Mouse (Mus musculus) urinary bladder, postnatal 4 days (tissue): ENCODE results near the gene Smyd3.

Experiments used
- DNase-seq, 2 experiments: peaks; one replicate each; pipeline ENCODE4 v3.0.0; 2021 to 2022; ENCODE audit warnings: low spot score in 2 of 2

Smyd3 gene

DNA sequence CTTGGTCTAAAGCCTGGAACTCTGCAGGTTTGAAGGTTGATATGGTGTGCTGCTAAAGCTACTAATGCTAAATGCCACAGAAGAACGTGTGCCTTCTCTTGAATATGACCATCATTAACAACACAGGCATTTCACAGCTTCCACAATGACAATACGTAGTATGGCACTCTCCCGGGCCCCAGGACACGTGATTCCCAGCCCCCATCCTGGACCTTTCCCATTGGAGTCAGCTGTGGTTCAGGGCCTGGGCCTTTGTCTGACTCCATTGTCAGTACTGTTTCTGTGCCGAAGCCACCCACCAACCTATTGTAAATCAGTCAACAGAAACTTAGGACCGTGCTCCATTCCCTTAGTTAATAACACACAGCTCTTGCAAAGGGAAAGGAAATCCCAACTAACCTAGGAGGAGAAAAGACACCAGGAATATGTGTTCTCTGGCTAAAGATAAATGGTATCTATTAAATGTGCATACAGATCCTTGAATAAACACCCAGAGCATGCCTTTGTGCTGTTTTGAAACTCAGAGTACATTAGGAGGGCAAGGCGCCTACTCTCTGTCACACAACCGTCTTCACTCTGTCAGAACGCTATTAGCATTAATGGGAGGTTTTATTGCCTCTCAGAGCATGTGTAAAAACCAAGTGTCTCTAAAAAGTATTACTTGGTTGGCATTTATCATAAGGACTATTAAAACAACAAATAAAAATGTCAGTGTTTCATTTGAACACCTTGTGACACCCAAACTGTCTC, 397.4 kb downstream of the Smyd3 start:
- DNase-seq = no peak

DNA sequence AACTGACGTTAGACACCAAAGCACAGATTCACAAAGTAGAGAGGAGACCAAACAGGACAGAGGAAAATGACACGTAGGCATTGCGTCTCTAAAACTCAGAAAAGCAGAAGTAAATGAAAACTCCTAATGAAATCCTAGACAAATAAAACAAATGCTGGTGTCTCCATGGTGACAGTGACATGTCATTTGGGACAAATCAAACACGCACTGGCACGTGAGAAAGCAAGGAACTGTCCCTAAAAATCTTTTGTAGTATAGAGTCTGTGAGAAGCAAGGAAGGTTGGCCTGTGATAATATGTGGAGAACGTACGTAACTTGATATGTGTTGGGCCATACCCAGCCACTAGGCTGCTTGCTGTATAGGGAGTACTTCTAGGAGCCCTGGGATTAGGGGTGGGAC, 399.2 kb downstream of the Smyd3 start:
- DNase-seq = no peak

DNA sequence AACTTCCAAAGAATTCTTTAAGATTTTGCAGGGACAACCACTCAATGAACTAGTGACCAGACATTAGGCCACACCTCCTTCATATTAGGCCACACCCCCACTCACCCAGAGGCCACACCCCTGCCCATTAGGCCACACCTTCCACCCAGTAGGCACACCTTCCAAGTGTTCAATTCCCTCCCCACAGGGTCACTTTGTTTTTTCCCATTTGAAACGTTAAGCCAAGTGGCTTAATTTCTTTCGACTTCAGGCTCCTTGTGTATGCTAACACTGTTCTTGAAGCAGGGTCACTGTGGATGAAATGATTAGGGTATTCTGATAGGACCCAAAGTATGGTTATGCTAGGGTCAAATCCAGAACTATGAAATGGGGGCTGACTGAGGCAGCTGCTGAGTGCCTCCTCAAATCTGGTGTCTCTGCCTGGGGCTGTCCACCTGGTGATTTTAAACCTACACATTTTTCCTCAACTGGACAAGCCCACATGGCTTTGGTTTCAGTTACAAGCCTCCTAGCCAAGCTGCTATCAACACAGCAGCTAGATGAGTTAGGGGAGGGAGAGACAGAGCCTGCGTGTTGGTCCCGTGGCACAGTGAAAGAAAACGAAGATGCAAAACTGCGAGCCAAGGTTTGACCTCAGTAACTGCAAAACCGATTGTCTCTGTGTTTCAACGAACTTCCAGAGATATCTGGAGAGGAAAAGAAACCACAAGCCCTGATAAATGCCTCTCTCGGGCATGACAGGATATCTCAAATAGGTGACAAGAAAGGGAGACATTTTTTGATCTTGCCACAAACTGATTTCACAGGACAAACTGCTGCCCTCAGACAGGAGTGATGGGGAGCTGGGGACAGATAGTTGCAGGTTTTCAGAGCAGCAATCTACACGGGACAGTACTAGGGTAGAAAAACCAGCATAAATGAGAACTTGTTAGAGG, 400.8 kb downstream of the Smyd3 start:
- DNase-seq = no peak

DNA sequence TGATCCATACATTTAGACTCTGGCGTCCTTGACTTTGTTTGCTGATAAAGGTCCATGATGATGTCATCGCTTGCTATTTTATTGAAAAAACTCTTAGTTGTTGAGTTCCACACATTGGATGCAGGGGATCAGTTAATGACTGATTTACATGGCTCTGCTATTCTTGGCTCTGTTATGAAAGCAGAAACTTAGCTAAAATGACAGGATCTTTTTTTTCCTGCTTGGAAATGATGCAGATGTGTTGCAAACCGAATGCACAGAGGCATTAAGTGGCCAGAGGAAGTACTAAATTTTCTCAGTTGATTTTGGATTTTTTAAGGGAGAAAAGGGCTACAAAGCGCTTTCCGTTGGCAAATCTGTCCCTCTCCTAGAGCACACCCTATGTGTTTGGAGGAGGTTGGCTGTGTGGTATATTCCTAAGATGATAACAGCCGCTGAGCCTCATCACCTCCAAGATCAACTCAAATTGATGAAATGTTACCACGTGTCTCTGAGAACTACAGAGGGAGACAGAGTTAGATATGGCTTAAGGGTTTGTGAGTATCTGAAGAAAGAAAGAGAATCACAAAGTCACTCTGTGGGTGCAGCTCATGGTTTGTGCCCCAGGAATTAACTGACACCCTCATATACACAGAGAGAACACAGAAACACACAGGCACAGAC, 402.9 kb downstream of the Smyd3 start:
- DNase-seq = no peak

DNA sequence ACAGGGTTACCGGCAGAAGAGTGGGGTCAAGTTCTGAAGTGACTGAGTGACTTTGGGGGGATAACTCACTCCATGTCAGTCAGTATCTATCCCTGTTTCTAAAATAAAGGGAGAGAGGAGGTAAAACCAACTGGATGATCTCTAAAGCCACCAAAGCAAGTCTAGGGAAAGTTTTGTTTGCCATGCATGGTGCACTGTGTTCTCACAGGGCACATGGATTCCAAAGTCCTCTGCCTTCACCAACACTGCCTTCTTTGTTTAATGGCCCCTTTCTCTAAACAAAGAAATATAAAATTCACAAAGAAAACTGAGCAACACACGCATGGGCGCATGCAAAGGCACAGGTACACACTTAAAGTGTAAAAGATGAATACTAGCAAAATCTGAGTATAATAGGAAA, 403.5 kb downstream of the Smyd3 start:
- no peak for DNase-seq

DNA sequence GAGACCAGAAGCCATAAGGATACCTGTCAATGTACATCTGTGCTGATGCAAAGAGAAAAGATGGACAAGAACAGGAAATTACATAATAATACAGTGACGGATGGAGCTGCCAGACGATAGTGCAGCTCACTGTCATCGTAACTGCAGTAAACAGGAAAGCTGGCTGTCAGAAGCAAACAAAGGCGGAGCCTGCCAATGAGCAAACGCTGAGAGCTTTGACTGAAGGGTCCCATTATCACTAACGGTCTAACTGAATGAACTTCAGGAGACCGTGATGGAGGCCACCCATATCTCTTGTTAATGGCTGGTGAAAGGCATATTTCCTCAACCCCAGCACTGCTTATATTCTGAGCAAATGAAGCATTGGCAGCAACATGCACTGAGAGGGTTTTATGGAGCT, 409.1 kb downstream of the Smyd3 start:
- DNase-seq = no peak

DNA sequence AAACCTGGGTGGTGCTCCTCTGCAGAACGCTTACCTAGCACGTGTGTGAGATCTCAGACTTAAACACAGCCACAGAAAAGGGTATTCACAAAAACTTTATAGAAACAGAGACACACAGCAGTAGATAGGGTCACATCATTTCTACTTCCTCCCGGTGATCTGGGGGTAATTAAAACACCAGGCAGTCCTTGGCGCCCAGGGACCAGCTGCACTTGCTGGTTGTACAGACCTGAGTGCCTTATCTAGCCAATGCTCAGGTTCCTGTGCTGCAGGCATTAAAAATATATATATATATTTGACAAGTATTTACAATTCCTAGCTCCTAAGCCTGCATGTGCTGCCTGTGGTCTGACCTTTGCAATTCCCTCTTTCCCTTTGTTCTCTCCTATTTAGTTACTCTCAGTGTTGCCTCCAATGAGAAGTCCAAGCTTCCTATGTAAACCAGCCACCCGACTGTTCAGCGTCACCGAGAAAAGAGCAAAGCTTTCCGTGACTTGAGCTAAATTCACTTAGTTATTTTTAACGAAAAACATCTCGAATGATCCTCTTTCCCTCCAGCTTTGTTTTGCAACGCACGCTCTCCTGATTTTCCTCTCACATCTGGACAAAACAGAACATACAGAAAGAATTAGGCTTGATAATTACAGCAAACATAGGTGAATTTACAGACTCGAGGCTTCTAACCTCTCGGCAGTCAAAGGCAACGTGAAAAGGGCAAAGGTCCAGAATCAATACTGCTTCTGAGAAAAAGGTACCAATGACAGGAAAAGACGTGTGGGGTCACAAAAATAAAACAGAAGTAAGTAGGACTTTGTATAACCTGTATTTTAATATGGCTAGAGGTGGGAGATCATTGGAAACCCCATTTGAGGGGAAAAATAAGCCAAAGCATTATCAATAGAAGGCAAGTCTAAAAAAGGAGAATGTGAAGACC, 409.8 kb downstream of the Smyd3 start:
- no peak for DNase-seq

DNA sequence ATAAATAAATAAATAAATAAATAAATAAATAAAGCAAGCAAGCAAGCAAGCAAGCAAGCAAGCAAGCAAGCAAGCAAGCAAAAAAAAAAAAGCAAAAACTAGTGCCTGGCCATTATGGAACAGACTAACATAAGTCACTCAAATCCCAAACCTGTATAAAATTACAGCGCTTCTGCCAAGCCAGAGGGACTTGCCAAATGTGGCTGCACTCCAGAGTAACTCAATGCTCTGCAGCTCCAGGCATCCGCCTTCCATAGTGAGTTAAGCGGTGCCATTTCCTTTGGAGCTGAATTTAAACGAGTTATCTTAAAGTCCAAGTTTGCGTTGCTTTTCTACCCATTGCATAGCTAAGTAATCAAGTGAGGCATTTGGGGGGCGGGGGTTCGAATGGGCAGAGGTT, 410.6 kb downstream of the Smyd3 start:
- DNase-seq = no peak

DNA sequence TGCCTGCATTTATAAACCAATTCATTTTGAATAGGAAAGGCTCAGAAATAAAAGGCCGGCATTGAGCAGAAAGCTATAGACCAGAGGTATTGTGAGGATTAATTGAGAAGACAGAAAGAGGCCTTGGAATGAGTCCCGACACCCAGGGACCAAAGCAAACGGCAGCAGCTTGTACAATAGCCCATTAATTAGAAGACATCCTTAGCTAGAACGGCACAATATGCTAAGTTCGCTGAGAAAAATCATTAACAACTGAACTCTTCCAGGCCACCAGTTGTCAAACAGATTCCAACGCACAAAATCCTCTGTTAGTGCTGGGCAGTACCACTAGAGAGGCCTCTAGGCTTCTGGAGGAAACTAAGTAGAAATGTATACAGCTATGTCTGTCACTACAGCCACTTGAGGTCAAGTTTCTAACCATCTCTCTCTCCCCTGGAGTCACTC, 411.1 kb downstream of the Smyd3 start:
- no peak for DNase-seq

DNA sequence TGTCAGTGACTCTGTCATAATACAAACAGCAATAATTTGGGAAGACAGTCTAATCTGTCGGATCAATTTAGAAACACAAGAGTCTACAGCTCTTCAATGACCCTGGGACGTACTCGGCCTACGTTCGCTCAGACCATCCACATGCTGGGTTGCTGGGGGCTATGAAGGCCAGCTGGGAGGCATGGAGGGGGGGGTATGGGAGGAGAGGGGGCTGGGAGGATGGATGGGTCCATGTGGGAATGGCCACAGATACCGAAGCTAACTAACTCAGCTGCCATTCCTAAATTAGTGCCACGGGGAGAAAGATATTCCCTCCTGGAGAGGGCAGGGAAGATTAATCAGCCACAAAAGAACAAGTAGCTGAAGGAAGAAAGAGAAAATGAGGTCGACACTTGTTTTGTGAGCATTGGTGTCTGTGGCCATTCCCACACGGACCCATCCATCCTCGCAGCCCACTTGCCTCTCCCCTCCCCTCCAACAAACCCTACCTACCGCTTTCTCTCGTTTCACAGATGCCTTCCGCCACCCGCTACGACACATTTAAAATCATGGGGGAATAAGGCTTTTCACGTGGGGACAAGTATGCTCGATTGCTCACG, 411.6 kb downstream of the Smyd3 start:
- no peak for DNase-seq

DNA sequence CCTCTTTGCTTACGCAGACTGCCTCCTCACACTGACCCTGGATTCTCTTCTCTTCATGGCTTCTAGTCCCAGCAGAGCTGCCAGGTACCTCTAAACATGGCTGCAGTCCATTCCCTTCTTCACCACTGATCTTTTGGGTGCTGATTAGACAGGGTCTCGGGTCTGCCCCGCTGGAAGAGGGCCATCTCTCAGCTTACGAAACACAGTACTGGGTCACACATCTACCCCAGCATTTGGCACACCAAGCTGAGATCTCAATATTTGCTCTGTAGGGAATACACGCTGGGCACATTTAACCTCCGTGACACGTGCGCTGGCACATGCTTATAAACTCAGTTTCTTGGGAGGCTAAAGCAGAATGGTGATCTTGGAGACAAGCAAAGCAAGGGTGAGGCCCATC, 413.4 kb downstream of the Smyd3 start:
- no peak for DNase-seq

DNA sequence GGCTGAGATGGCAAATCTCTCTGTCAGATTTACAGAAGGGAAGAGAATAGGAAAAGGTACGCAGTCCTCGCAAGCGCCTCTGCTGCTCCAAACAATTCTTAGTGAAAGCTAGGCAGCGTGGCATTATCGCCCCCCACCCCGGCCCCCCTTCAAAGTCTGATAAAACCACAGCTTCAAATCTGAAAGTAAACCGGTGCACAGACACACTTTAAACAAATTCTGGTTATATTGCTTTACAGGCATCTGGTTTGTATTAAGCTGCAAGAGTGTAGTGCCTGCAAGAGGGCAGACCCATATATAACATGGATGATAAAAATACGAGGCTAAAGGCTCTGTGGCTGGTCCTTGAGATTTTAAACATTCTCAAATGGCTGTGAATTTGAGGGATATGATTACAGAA, 420.8 kb downstream of the Smyd3 start:
- no peak for DNase-seq

DNA sequence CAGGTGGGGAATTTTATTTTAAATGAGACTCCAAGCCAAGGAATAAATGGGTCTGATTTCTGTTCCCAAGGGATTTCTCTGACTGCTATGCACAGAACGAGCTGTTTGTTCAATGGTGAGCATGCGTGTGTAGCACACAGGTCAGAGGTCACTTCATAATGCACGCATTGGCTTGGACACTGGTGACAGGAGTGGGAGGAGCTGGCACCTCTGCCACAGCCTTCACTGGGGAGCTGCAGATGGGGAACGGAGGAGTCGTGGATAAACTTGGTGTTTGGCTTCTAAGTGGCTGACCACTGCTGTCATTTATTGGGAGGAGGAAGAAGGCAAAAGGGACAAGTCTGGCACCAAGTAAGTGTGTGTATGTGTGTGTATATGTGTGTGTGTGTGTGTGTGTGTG, 421.5 kb downstream of the Smyd3 start:
- DNase-seq = no peak

DNA sequence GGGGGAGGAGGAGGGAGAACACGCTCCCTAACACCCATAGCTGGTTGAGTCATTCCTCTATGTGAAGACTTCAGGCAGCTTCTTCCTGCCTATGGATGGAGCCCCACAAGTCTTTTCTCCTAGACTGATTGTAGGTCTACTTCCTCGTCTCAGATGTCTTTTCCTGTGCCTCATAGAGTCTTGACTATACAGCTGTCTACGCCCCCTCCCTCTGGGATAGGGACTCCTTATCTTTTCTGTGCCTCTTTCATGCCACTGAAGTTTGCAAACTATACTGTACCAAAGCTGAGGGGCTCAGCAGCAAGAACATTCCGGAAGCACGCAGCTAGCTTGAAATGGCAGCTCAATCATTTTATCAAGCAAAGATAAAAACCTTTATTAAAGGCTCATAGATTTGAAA, 428.7 kb downstream of the Smyd3 start:
- no peak for DNase-seq

DNA sequence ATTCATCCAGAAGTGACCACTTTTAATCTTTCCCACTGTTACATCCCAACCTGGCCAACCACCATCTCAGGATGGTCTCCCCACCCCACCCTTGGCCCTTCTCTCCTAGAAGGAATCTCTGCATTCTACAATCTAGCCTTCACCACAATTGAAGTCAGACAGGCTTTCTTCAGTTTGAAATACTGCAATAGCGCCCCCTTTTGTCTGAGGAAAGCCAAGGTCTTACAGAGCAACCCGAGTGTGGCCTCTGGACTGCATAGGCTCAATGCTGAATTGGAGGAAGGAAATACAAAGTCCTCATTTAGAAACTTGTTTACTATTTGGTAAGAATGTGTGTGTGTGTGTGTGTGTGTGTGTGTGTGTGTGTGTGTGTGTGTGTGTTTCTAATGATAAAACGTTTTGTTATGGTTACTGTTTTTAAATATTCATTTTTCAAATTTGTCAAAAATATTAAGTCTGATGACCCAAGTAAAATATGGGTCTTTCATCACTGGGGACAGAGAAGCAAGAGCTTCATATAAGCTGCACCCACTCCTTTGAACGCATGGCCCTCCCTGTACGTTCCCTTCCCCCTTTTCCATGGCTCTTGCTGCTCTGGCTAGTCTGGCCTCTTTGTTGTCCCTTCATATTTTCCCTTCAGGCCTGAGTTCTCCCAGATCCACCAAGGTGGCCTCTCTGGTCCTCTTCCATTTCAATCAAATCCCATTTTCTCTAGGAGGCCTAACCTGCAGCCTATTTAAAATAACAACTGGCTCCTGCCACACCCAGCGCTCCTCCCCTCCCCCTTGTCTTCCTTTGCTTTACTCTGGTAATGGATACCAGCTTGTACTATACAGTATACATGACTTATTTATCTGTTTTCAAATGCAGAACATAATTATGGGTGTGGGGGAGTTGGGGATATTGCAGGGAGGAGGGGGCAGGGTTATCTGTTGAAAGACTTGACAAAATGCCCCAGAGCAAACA, 430.5 kb downstream of the Smyd3 start:
- DNase-seq = no peak

DNA sequence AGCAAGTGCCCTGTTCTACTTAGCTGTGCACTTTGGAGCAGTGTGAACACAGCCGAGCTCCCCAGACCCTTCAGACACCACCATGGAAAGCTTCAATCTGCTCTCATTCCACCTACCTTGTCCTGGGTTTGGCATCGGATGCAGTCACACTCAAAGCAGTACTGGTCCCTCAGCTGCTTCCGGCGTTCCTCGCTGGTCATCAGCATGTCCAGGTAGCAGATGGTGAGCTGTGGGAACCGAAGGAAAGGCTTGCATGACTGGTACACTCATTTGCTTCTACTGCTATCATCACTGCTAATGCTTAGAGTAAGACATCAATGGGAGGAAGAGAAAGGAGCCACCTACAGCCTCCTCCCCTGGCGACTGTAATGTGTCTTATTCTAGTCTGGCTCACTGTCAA, 431.6 kb downstream of the Smyd3 start:
- DNase-seq = no peak

DNA sequence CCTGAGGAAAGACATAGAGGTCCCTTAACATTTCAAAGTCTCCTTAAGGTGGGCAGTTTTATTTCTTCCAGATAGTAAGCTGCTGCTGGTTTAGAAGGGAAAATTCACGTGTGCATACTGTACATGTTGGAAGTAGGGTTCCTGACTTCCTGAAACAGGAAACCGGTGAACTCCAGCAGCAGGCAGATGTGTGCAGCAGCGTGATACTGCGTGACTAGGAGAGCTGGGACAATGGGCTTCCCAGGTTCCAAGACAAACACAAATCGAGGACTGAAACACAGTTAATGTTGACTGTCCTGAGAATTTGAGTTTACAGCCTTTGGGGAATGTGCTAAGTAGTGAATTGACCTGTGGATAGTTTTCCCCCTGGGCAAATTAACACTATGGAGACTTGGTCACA, 434.7 kb downstream of the Smyd3 start:
- DNase-seq = no peak

DNA sequence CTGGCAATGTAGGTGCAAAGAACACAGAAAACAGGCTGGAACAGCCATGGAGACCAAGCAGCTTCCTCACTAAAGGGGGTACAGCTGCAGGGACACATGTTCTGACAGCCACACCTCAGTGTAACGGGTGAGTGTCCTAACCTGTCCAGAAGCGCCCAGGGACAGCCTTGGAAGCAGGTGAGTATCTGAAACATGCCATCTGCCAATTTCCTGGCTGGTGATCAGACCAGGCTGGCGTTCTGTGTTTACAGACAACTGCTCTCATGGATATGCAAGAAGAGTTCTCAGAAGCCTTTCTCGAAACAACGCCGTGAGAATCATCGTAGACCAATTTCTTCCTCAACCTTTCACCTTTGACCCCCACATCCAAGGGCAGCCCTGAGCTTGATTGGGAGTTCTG, 444.0 kb downstream of the Smyd3 start:
- DNase-seq = no peak

DNA sequence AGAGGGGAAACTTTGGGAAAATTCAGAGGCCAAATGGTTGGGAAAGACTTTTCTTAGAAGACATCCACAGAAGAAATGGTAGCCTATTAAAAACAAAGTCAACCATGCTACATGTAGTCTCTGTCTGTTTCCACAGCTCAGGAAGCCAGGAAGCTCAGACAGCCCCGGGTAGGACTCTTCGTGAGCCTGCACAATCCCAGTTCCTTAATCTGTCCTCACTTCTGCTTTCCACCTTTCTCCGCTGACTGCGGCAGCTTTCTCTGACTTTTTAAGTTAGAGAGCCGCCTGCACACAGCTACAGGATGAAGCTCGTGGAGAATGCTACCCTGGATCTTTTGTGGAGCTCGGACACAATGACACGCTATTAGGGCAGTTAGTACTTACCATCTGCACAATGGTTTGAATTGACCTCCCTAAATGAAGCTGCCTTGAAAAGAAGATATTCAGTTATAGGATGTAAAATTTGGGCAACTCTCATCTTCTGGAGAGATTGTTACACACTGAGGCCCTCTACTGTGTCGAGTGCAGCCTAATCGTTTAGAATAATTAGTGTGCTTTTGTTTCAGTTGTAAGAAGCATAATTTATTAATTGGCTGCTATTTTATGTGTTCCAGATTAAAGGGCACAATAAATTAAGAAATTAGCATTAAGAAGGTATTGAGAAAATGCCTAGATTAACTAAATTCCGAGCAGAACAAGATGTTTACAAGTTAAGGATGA, 444.7 kb downstream of the Smyd3 start:
- DNase-seq = no peak
